Mouse (Mus musculus): ENCODE measurements at regions not wholly inside any gene's neighbourhood (a gene's known extent, or its start where the extent isn't known, plus 50 kb on each side); places are given as distances from the start of the nearest gene placed in this dataset.

GRCm38 (mm10) chr1:133482891-133483290, 58.7 kb upstream of the Sox13 start:
- peak; percentile 51 for DNase-seq (ENCODE audit: extremely low read depth, insufficient read length, low spot score)

- DNase-seq (ENCODE audit: extremely low read depth, insufficient read length, low spot score) = no peak
These were observed 50.4 kb upstream of the Sox13 start for GRCm38 (mm10) chr1:133474546-133474945.

All from 3134 (cell line).